Mouse (Mus musculus): ENCODE measurements around the gene Galntl6.

DNA sequence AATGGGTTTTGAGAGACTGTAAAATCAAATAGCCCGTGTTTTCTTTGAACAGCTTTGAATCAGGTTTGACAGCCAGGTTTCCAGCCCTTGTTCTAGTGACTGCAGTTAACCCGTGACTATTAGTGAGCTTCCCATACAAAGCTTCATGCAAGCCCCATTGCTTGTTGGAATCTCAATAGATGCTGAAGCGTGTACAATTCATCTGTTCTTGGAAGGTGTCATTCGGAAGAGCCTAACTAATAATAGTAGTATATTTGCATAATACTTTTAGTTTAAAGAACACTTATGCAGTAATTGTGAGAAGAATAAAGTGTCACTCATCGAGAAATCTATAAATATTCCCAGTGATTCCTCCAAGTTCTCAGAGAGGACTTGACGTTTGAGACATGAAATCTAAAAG lies 314.6 kb downstream of the Galntl6 start:
- TF ChIP-seq TAL1 (IDR thresholded peaks at IDR 0.05; ENCODE audit: low read length) (no peak), GATA1 (IDR thresholded peaks at IDR 0.05; ENCODE audit: low read length) (no peak)
